Mouse (Mus musculus) embryonic stem cell, embryonic (primary cell): ENCODE results near the gene Dkk1.
"Not testable (repeated sequence)": the region's sequence is repeated elsewhere in the genome, so short reads cannot be mapped to it uniquely, and the experiment has no call there.

ENCODE experiments used
- CTCF ChIA-PET, 4 experiments: fragments of 300-600 bp in 2 of 4; fragments of 350-600 bp in 2 of 4; sonication (Branson Sonifier 250); formaldehyde crosslinking; loops; one replicate each; lab custom pipeline; 2022; ENCODE audit warnings: inconsistent platforms in 2 of 4; lab: Charles Lee
- POLR2A ChIA-PET, 4 experiments: fragments of 300-600 bp in 2 of 4; fragments of 350-600 bp in 2 of 4; sonication (Branson Sonifier 250); formaldehyde crosslinking; loops; one replicate each; lab custom pipeline; 2022; ENCODE audit warnings: antibody characterized with exemption in 4 of 4, inconsistent platforms in 1 of 4; lab: Charles Lee

Dkk1 gene

DNA sequence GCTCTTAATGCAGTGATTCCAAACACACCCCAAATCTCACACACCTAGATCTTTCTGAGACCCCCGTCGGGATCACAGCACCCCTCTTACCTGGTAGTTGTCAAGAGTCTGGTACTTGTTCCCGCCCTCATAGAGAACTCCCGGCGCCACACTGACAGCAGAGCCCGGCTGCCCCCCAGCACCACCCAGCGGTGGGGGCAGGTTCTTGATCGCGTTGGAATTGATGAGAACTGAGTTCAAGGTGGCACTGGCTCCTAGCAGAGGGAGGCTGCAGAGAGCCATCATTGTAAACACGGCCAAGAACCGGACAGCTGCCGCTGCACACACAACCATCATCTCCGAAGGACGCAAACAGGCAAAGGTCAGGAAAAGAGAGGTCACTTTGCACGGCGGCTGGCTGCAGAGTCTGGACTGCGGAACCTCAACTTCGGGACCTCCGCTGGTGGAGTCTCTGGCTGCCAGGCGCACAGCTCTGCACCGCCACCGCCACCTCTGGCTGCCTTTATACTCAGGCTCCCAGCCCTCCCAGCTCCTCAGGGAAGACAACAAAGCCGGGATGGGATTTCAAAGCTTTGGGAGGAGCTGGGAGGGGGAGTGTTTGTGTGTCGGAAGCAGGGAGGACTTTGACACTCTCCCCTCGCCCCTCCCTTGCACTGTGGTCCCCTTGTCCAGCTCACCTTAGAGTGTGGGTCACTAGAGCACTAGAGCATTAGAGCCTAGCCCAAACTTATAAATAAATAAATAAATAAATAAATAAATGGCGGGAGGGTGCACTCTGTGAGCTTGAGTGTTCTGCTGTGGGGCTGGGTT lies at the start of gene Dkk1:
TSS of gene Dkk1 (minus strand) at position 622 of the 810 bp plus-strand sequence.
- CTCF ChIA-PET, result interaction anchor here in 2 of 4 experiments (1.1 to 1.4 kb wide), 5 partner anchors 16 to 302 kb away, joined by 3 to 5 read pairs (median 3); no protein-coding TSS in a partner anchor

DNA sequence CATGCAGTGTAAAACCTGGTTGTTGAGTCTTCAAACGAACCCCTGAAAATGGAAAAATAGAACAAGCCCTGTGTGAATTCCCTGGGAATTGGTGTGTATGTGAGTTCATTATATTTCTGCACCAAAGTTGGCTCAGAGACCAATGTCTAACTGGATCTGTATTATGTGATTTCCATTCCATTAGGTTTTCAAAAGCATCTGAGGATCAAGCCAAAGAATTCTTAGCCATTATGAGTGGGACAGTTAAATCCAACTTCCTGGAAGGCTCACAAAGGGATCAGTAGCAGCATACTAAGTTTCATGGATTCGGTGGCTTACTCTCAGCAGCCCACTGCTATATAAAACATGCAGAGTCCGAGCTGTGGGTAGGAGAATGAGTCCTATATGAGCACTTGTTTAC lies 36.9 kb upstream of the Dkk1 start:
- POLR2A ChIA-PET, result no interaction called here
- CTCF ChIA-PET, result no interaction called here

More for the DNA sequence above, at the start of gene Dkk1:
- POLR2A ChIA-PET, result interaction anchor here in 2 of 4 experiments (0.6 to 0.8 kb wide), 3 partner anchors 9 to 1211 kb away, joined by 3 to 4 read pairs (median 3); no protein-coding TSS in a partner anchor

DNA sequence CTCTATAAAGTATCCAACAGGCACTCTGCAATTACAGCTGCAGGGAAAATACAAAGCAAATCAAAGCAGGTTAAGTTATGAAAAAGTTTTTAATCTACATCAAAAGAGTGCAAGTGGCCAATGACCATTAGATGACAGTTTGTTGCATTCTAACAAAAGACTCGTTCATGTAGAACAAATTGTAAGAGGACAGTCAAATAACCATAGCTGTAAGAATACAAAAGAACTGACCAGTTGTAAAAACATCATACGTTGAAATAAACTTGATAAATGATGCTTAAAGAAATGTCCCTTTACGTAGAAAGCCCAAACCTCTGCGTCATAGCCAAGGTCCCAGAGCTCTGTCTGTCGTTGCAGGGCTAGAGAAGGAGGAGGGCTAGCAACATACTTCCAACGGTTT lies 15.1 kb upstream of the Dkk1 start:
- CTCF ChIA-PET, result no interaction called here

DNA sequence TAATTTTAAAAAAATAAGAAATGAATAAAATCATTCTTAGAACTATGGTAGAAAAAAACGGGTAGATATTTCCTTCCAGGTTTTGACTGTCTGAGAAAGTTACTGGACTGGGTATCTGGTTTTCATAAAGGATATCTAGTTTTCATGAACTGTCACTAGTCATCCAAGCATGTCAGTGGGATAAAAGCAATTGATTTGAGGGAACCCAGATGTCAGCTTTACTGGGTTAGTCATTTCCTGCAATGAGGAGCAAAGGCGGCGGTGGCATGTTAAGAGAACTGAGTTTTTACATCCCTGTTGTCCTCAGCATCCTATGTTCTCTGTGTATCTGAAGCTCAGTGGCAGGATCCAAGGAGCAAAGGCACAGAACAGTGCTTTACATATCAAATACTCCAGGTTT lies 14.4 kb upstream of the Dkk1 start:
- CTCF ChIA-PET, result no interaction called here
- POLR2A ChIA-PET, result no interaction called here

More for the DNA sequence above, 15.1 kb upstream of the Dkk1 start:
- POLR2A ChIA-PET, result no interaction called here

DNA sequence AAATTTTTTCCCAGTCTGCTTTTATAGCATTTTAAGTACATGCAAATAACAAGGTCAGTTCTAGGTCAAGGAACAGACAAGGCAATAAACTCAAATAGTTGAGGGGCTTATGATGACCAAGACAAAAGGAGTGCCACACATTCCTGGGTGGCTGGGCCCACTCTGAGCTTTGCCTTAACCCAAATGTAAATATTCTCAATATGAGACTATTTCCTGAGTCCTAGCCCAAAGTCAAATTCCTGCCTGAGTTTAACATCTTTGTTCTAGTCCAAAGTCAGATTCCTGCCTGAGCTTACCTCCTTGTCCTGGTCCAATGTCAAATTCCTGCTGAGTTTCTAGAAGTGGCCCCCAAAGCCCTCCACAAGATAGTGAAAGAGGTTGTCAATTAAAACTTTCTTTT lies 8.6 kb upstream of the Dkk1 start:
- ChIA-PET POLR2A (no interaction called here), CTCF (interaction anchor here in 1 of 4 experiments (1.0 kb wide), 1 partner anchor 130 kb away, joined by 3 read pairs; no protein-coding TSS in a partner anchor)

DNA sequence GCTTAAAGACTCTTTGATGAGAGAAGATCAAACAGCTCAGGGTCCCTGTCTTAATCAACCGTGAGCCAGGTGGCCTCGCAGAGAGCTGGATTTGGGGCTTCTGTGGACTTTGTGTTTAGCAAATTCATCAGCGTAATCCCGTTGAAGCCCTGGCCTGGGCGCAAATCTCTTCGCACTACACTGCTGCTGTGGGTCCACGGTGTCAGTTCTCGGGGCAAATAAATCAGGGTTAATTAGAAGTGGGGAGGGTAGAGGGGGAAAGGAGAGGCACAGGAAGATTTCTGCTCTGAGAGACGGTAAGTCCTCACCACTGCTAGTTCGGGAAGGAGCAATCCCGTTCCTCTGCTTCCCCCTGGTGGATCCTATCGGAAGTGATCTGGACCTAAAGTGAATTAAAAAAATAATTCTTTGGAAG lies 5.0 kb upstream of the Dkk1 start:
- CTCF ChIA-PET, result interaction anchor here (0.6 to 3.6 kb wide), 27 partner anchors 44 to 730 kb away, joined by 3 to 47 read pairs (median 4); no protein-coding TSS in a partner anchor

DNA sequence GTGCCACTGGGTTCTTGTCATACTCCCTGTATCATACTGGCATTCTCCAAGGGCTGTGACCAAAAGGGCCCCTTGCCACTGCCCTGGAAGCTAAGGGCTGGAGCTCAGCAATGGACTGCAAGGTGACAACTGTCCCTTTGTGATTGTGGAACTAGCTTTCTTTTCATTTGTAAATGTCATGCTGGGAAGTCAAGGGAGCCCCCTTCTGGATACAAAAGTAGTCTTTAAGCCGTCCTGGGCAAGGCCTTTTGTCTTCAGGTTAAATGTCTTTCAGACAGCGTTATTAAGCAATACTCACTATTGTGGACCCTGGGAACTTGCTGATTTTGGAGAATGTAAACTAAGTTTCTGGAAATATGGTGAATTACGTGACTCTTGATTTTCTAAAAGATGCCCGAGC lies 4.3 kb upstream of the Dkk1 start:
- CTCF ChIA-PET, result interaction anchor here (0.6 to 3.6 kb wide), 34 partner anchors 43 to 1052 kb away, joined by 3 to 47 read pairs (median 4); no protein-coding TSS in a partner anchor
- POLR2A ChIA-PET, result interaction anchor here (0.6 to 2.1 kb wide), 16 partner anchors 49 to 524 kb away, joined by 3 to 7 read pairs (median 3); partner anchors contain the start of gene Uhrf2 (in 1 of the 4)

More for the DNA sequence above, 5.0 kb upstream of the Dkk1 start:
- POLR2A ChIA-PET, result interaction anchor here in 3 of 4 experiments (0.8 to 2.1 kb wide), 5 partner anchors 125 to 336 kb away, joined by 3 to 7 read pairs (median 3); no protein-coding TSS in a partner anchor

DNA sequence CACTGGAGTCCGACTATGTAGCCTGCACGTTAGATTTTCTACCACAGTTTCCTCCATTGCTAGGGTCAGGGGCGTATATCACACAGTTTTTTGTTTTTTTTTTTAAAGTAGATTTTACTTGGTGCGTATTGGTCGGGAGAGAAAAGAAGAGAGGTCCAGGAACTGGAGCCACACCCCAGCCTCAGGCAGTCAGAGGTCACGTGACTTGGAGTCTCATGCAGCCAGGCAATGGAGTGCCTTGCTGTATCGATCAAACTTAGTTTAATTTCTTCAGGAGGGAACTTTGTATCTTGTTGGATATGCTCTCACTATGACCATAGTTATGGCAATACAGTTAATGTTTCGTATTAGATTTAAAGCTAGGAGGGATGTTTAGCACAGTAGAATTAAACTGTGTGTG lies 2.8 kb upstream of the Dkk1 start:
- ChIA-PET CTCF (interaction anchor here in 2 of 4 experiments (3.1 to 3.6 kb wide), 2 partner anchors 304 to 305 kb away, joined by 26 to 47 read pairs; no protein-coding TSS in a partner anchor), POLR2A (interaction anchor here in 2 of 4 experiments (0.7 to 1.1 kb wide), 2 partner anchors 25 to 303 kb away, joined by 3 read pairs; no protein-coding TSS in a partner anchor)

DNA sequence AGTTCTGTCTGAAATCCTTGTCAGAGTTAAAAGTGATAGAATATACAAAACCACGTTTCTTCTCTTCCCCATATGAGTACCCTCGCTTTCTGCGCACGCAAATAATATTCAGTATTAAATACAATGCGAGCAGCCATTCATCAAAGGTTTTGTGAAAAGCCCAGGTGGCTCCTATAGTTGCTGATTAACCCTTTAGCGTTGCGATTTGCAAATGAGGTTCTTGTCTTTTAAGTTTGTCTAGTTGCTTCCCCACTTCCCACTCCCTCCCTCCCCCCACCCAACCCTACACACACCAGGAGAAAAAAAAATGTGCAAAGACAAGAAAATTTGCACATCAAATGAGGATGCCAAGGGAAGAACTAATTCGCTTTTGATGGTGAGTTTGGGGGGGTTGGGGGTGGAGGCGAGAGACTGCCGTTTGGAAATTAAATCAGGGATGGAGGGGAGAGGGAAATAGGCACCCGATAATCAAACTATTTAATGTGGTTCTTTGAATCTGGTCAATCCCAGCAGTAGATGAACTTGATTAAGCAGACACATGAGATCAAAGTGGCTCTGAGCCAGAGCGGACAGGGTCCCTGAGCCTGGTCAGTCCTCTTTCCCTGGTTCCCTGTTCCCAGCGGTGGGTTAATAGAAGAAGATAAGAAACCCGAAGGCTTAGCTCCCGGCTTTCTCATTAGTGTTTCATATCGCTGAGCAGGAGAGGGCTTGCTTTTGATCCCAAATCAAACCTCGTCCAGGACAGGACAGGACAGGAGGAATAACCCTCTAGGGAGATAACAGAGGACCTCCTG lies 586 bp upstream of the Dkk1 start:
- ChIA-PET POLR2A (interaction anchor here in 2 of 4 experiments (0.6 to 0.8 kb wide), 3 partner anchors 9 to 63 kb away, joined by 3 to 4 read pairs (median 3); no protein-coding TSS in a partner anchor), CTCF (interaction anchor here in 3 of 4 experiments (0.5 to 1.4 kb wide), 5 partner anchors 122 to 303 kb away, joined by 3 to 4 read pairs (median 3); no protein-coding TSS in a partner anchor)

DNA sequence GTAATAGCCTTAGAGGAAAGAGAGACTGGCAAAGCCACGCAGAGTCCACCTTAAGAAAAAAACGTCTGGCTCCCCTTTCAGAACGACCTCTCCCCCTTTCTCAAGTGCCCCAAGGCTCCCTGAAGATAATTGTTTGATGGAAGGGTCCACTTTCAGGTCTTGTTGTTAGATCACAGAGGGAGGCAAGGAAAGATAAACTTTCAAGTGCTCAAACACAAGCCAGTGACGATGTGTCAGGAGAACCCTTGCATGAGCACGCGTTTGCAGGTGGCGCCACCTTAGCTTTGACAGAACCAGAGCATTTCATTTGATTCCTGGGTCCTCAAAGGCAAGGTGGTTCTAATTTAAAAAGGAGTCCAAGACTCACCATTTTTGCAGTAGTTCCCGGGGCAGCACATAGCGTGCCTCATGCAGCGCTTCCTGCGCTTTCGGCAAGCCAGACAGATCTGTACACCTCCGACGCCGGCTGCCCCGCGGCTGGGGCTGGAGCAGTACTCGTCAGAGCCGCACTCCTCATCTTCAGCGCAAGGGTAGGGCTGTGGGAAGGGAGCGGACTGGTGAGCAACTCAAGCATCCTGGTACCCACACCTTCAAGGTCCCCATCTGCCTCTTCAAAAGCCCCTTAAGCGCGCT lies 938 bp downstream of the Dkk1 start:
- ChIA-PET CTCF (interaction anchor here in 2 of 4 experiments (1.1 to 1.4 kb wide), 5 partner anchors 15 to 301 kb away, joined by 3 to 5 read pairs (median 3); no protein-coding TSS in a partner anchor), POLR2A (interaction anchor here in 3 of 4 experiments (0.6 kb wide), 3 partner anchors 557 to 1211 kb away, joined by 3 to 4 read pairs (median 3); no protein-coding TSS in a partner anchor)

DNA sequence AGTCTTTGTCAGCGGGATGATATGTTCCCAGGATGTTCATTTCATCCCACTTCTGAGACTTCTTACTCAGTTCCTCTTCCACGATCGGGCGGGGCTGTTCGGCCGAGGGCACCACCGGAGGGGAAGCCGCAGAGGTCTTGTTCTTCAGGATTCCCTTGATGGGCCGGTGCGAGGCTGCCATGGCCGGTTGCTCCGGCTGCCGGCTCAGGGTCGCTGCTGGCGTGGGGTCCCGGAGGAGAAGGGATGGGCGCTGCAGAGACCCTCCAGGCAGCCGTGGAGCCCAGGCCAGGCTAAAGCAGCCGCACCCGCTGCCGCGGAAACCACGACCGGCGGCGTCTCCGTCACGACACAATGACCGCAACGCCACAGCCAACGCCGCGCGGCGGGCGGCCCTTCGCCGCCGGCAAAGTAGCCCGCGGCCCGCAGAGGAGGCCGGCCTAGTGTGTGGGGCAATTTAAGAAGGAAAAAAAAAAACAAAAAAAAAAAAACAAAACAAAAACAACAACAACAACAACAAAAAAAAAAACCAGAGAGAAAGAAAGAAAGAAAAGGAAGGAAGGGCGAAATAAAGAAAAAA lies 10.0 kb downstream of the Dkk1 start:
- POLR2A ChIA-PET, result interaction anchor here in 1 of 4 experiments (0.8 to 1.1 kb wide), 2 partner anchors 10 to 1583 kb away, joined by 3 read pairs; partner anchors contain the start of gene Dkk1

DNA sequence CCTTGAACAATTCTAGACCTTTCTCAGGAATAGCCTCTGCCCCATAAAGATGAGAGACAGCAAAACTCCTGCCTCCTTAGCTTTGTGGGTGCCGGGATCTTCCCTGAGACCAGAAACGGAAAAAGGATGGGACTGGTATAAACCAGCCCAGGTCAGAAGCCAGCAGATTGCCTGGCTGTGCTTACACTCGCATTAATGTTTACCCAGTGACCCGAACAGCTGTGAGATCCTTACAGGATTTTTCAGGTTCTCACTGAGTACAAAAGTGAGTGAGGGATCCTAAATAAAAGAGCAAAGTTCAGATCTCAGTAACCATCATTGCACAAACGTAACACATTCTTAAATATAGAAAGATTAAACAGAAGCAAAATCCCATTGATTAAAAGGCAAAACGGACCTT lies 32.7 kb downstream of the Dkk1 start:
- ChIA-PET POLR2A (interaction anchor here in 1 of 4 experiments (0.6 kb wide), 1 partner anchor 19 kb away, joined by 3 read pairs; no protein-coding TSS in a partner anchor), CTCF (no interaction called here)

More for the DNA sequence above, 10.0 kb downstream of the Dkk1 start:
- CTCF ChIA-PET, result not testable (repeated sequence)

DNA sequence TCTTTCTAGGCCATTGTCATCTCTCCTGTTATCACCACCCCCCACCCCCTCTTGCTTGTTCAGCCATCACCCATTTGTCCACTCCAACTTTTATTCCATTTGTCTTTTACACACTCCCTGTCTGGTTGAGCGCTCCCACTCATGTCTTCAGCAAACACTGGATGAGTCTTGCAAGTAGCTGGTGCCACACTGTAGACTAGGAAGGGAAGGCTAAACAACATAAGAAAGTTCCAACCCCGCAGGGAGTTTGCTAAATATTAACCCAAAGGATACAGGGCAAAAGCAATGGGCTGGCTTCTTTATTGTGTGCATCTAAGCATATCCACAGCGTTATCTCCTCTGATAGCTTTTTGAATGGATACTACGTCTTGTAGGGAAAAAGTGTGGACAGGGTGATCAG lies 39.0 kb downstream of the Dkk1 start:
- CTCF ChIA-PET, result interaction anchor here in 1 of 4 experiments (1.2 kb wide), 1 partner anchor 43 kb away, joined by 3 read pairs; no protein-coding TSS in a partner anchor
- POLR2A ChIA-PET, result no interaction called here

DNA sequence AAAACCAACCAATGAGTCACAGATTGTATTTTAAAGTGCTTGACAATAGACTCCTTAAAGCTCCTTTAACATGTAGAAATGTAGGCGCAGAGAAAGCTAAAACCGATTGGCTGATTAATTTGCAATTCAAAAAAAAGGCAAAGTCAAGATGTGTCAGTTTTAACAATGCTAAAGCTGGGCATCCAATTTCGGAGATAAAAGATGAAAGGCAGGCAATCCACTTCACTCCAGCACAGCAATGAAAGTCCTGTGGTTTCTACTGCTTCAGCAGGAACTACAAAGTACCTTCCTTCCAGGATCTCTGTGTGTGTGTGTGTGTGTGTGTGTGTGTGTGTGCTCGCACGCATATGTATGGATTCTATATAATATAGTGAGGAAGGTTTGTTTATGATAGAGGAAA lies 44.0 kb downstream of the Dkk1 start:
- CTCF ChIA-PET, result interaction anchor here in 1 of 4 experiments (2.4 kb wide), 1 partner anchor 48 kb away, joined by 6 read pairs; no protein-coding TSS in a partner anchor
- POLR2A ChIA-PET, result interaction anchor here in 2 of 4 experiments (0.7 to 1.3 kb wide), 5 partner anchors 13 to 48 kb away, joined by 3 to 6 read pairs (median 4); no protein-coding TSS in a partner anchor
